Mouse (Mus musculus): ENCODE measurements around the gene Ncor2.
A peak's percentile ranks its signal among the peaks of the same experiment; 100 is the strongest.

Ncor2 gene

GRCm38 (mm10) chr5:125085097-125085617, 93.9 kb downstream of the Ncor2 start:
- DNase-seq: no peak

GRCm38 (mm10) chr5:125083674-125084073, 95.3 kb downstream of the Ncor2 start:
- DNase-seq: no peak

GRCm38 (mm10) chr5:125081318-125082101, 97.5 kb downstream of the Ncor2 start:
- DNase-seq: peak; percentile 97

GRCm38 (mm10) chr5:125080787-125081317, 98.2 kb downstream of the Ncor2 start:
- DNase-seq: peak in 1 of 2 experiments; percentile 37

GRCm38 (mm10) chr5:125080352-125080751, 98.7 kb downstream of the Ncor2 start:
- DNase-seq: no peak

GRCm38 (mm10) chr5:125078220-125078619, 100.8 kb downstream of the Ncor2 start:
- DNase-seq: no peak

- no peak for DNase-seq
These were observed 102.8 kb downstream of the Ncor2 start for GRCm38 (mm10) chr5:125076183-125076582.

GRCm38 (mm10) chr5:125074571-125075171, 104.3 kb downstream of the Ncor2 start:
- DNase-seq: peak; percentile 66 to 78

GRCm38 (mm10) chr5:125073896-125074295, 105.1 kb downstream of the Ncor2 start:
- DNase-seq: peak in 1 of 2 experiments; percentile 32

- DNase-seq: peak in 1 of 2 experiments; percentile 33
These were observed 105.7 kb downstream of the Ncor2 start for GRCm38 (mm10) chr5:125073335-125073734.

GRCm38 (mm10) chr5:125072425-125072824, 106.6 kb downstream of the Ncor2 start:
- DNase-seq: no peak

- DNase-seq: peak in 1 of 2 experiments; percentile 53
These were observed 107.1 kb downstream of the Ncor2 start for GRCm38 (mm10) chr5:125071919-125072318.

- DNase-seq: peak; percentile 53 to 79
These were observed 108.6 kb downstream of the Ncor2 start for GRCm38 (mm10) chr5:125070399-125070798.

- no peak for DNase-seq
These were observed 109.1 kb downstream of the Ncor2 start for GRCm38 (mm10) chr5:125069916-125070315.

GRCm38 (mm10) chr5:125069426-125069825, 109.6 kb downstream of the Ncor2 start:
- peak in 1 of 2 experiments; percentile 48 for DNase-seq

- DNase-seq: peak in 1 of 2 experiments; percentile 39
These were observed 110.6 kb downstream of the Ncor2 start for GRCm38 (mm10) chr5:125068371-125068951.

- DNase-seq: peak in 1 of 2 experiments; percentile 32
These were observed 111.3 kb downstream of the Ncor2 start for GRCm38 (mm10) chr5:125067673-125068072.

- peak; percentile 83 to 94 for DNase-seq
These were observed 112.2 kb downstream of the Ncor2 start for GRCm38 (mm10) chr5:125066479-125067471.

- DNase-seq: no peak
These were observed 116.0 kb downstream of the Ncor2 start for GRCm38 (mm10) chr5:125063015-125063414.

- DNase-seq: peak; percentile 85
These were observed 120.8 kb downstream of the Ncor2 start for GRCm38 (mm10) chr5:125058267-125058668.

GRCm38 (mm10) chr5:125057555-125058266, 121.3 kb downstream of the Ncor2 start:
- DNase-seq: peak in 1 of 2 experiments; percentile 38
